Mouse (Mus musculus) lung, adult 2 months (tissue): Measurements from ENCODE around the gene Slain2.

Source experiments
- CTCF ChIP-seq: fragments of 200-500 bp; IDR thresholded peaks from 2 replicates; pipeline ENCODE4 v1.5.1; 2011; ENCODE audit warnings: mild to moderate bottlenecking, low read length, control low read depth; ENCODE audit not compliant: insufficient read depth
- POLR2A ChIP-seq: fragments of 200-500 bp; IDR thresholded peaks from 2 replicates; pipeline ENCODE4 v1.6.1; 2011; ENCODE audit warnings: low read depth, mild to moderate bottlenecking, control low read depth, low read length, borderline replicate concordance; ENCODE audit errors: extremely low read depth

DNA sequence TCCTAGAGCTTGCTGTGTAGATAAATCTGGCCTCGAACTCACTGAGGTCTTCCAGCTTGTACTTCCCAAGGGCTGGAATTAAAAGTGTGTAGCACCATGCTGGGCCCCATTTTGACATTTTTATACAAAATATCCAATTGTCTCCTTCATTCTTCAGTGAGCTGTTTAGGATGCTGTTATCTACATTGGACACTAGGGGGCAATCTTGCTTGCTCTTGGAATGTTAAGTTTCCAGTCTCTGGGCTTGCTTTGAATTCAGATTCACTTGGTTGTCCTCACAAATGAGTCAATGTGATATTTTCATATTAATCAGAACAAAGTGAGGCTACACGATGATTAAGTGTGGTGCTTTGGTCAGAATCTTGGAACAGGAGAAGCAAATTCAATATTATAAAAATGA, 70.0 kb downstream of the Slain2 start:
- TF ChIP-seq POLR2A, result no peak
- peak; percentile 25; the same call in 1 of the 2 replicates for TF ChIP-seq CTCF
